Mouse (Mus musculus): ENCODE data around the gene Mgat4b.

Mgat4b gene

DNA sequence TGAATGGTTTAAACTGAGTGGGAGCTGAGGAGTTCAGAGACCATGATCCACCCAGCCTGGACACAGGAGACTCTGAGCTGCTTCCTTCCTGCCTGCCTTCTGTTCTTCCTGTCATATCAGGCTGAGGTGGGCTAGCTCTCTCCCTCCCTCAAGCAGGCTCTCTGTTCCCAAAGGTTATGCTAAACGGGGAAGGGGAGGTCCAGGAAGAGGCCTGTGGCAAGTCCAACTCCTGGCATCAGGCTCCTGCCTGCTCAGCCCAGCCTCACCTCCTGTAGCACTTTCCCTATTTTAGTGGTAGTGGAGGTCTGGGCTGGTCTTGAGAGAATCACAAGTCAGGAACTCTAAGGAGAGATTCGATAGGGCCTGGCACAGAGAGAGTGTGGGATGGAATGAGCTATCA is 15.7 kb downstream of the Mgat4b start:
- no peak for DNase-seq

DNA sequence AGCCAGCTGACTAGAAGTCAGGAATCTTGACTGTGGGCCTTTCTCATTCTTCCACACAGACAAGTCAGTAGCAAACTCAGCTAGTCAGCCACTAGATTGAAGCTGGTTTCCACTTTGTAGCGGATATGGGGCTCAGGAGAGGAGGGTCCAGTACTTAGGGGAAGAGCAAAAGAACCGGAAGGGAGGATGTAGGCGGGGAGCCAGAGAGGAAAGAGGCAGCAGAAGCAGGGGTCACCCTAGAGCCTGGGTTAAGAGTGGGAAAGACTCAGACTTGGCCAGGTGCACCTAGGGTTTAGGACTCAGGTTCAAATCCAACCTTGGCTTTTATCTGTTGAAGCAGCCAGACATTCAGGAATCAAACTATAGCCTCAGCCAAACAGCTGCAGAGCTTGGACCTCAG is 16.5 kb downstream of the Mgat4b start:
- no peak for DNase-seq

GRCm38 (mm10) chr11:50227736-50228135 is 17.0 kb downstream of the Mgat4b start:
- DNase-seq = no peak

GRCm38 (mm10) chr11:50228772-50229171 is 18.1 kb downstream of the Mgat4b start:
- DNase-seq = no peak

DNA sequence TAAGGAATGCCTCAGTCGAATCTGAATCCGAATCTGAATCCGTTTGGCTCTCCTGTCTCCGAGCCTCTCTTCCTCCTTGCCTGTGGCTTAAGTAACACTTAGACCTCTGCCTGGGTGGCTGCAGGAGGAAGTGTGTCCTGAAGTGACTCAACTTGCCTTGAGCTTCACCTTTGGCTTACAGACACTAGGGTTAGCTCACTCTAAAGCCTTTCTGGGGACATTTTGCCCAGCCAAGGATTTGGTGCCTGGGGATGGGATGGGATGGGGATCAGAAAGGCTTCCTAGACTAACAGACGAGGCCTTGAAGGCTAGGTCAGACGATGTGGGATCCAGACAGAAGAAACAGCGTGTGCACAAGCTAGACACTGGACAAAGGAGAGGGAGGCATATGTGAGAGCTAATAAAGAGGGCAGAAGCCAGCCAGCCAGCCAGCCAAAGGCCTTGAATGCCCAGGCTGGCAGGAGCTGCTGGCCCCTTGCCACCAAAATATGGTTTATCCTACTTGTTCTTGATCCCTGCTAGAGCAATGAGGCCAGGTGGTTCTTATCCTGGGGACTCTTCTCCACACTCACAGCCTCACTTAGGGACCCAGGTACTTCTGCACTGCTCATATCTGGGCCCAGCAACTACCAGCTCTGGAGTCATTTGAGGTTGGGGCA is 18.7 kb downstream of the Mgat4b start:
- no peak for DNase-seq

GRCm38 (mm10) chr11:50230481-50231304 is 20.0 kb downstream of the Mgat4b start:
- no peak for DNase-seq

DNA sequence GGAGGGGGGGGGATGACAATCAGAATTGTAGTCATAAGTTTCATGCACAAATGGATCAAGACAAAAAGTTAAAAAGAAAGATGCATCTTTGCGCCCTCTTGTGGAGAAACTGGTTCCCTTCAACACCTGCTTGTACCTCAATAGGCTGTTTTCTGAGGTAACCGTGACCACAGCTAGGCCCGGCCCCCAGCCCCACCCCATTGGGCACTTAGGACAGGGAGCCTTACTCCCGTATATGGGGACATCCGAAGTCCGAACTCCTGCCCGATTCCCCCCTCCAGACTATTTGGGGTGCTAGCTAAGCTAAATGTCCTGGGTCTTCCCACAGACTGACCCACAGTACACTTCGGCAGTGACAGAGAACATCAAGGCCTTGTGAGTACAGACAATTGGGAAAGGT is 20.7 kb downstream of the Mgat4b start:
- DNase-seq = peak; percentile 71

GRCm38 (mm10) chr11:50233022-50233421 is 22.3 kb downstream of the Mgat4b start:
- DNase-seq = peak; percentile 71

- DNase-seq = no peak
Measured at GRCm38 (mm10) chr11:50233993-50234392, 23.3 kb downstream of the Mgat4b start.

DNA sequence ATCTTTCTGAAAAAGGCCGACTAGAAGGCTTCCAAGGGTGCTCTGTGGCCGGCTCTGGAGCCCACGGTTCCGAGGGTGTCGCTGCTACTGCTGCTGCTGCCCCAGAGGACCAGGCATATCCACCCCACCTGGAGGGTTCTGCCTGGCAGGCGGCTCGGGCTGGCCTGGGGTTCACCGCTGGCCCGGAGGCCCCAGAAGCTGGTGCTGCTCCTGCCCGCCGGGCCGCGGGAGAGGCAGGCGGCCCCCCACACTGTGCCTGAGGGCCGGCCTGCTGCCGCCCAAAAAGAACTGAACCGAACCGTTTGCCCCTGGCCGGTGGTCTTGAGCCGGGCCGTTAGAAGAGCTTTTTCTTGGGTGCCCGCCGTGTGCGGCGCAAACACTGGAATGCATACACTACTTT is 23.9 kb downstream of the Mgat4b start:
- DNase-seq = no peak

GRCm38 (mm10) chr11:50236540-50236936 is 25.8 kb downstream of the Mgat4b start:
- peak; percentile 83 for DNase-seq

DNA sequence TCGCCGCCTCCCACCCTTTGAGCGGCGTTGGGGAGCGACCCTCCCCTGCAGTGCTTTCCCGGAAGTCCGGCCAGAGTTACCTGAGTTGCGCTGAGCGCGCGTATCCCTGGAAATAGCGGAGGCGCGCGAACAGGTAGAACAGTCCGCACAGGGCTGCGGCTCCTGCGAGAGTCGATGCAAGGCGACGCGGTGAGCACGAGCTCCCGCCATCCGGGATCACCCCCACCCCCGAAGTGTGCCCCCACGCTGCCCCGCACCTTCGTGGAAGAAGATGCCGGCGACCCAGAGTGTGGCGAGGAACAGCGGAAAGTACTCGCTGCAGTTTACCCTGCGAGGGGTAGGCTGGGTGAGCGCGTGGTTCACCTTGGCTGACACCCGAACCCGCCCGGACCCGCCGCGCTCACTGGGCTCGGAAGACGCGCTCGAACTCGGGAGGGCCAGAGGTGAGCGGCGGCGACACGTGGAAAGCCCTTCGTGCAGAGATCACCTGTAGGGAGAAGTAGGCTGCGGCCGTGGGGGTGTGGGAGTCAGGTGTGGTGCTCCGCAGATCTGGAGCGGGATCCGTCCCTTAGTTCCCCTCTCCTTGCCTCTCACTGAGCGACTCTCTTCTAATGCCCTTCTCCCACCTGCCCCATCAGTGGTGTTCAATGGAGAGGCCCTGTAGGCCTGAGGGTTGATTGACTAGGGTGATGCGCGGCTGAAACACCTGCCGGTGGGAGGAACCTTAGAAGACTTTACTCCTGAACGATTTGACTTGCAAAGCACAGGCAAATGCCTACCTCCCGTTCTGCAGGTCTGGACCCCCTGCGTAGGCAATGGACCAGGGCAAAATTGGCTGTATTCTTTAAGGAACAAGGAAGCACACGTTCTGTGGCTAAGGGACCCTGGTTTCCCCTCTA is 26.5 kb downstream of the Mgat4b start:
- no peak for DNase-seq

GRCm38 (mm10) chr11:50238324-50238723 is 27.6 kb downstream of the Mgat4b start, which contains the start of gene Ltc4s:
Gene Ltc4s, minus strand, starts transcription at chr11:50238616.
- DNase-seq = no peak

DNA sequence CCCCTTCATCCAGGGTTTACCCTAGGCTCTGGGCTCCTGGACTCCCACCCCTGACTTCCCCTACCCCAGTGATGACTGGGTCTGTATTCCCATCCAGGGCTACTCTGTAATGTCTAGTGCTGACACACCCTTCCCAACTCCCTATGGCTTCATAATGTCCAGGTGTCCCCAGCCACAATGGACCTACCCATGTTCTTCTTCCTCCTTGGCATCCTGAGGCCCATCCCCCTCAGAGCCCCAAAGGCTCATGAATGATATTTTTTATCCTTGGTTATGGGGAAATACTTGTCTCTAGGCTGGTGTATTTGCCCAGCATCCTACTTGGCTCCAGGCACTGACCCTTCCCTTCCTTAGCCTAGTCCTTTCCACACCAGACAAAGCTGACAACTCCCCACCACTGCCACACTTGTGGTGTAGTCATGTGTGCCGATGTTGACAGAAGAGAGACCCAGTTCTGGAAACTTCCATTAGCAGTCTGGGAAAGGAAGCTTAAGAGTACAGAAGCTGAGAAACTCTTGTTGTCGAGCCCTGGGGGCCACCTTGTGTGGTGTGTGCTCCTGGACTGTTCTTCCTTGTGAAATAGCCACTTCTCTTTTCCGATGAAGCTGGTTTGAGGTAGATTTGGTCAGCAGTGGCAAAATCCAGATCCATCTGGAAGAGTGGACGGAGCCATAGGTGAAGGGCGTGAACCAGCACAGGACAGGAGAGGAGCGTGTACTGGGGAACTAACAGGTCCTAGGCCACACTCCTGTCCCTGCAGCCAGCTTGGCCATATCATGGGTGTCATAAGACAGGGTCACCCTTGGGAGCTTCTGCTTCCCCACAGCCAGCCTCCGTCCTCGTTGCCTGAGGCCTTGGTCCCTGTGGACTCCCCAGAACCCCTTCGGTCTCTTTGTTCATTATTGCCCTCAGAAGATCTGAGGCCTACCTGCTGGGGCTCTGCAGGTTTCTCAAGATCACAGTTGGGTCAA is 28.4 kb downstream of the Mgat4b start:
- DNase-seq = no peak

GRCm38 (mm10) chr11:50240235-50240911 is 29.7 kb downstream of the Mgat4b start:
- no peak for DNase-seq

DNA sequence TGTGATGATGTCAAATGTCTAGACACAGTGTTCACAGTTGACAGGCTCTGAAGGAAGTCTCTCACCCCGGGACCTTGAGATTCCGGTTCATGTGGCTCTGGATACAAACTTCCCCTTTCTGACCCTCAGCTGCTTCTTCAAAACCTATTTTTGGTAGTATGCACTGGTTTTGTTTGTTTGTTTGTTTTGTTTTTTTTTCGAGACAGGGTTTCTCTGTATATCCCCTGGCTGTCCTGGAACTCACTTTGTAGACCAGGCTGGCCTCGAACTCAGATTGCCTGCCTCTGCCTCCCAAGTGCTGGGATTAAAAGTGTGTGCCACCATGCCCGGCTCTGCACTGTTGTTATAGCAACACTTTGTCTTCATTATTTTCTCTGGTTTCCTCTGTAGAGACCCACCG is 33.2 kb downstream of the Mgat4b start:
- DNase-seq = no peak

- no peak for DNase-seq
Measured at GRCm38 (mm10) chr11:50245269-50245668, 34.6 kb downstream of the Mgat4b start.

- DNase-seq = no peak
Measured at GRCm38 (mm10) chr11:50248473-50249171, 37.9 kb downstream of the Mgat4b start.

DNA sequence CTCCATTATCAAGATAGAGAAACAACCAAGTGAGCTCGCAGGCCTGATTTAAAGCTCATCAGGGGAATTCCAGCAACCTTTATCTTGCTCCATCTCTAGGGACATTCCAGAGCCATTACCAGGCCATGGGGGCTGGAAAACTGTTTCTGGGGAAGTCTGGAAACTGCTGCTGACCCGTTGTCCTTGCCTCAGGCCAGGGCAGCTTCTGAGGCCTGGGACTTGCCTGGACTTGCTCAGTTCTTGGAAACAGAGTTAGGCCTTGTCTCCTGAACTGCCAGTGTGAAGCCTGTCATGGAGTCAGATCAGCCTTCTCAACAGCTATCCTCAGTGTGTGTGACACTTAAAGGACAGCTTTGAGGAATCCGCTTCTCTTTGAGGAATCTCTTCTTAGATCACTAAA is 41.5 kb downstream of the Mgat4b start:
- no peak for DNase-seq

DNA sequence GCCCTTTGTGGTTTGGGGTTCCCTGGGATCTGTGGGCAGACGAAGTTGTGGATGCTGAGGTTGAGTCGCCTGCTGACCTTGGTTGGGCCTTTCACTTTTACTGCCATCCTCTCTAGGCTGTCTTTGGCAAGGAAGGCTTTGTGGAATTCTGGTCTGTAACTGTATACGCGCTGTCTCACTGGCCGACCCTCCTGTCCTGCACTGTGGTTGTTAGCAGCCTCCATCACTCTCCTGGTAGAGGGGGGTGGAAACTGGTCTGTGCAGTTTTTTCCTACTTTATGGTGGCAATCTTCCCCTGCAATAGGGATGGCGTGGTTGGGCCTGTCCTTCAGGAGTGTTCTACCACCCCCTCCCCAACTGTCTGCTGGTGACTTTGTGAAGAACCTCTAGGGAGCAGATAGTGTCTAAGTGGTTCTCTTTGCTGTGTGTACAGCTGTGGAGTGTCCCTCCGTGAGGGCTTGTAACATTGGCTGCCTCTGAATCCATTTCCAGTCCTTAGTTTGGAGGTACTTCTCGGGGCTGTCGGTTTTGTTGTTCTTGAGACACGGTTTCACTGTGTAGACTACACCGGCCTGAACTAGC is 42.1 kb downstream of the Mgat4b start:
- no peak for DNase-seq
